Mouse (Mus musculus) erythroblast, embryonic 14.5 days (primary cell): Measurements from ENCODE around the gene Gm17018.

Source experiments
- GATA1 ChIP-seq: IDR thresholded peaks from 2 replicates; pipeline ENCODE4 v1.6.1; 2012; ENCODE audit warnings: low read length, inconsistent platforms, mixed read lengths
- TAL1 ChIP-seq: IDR thresholded peaks from 3 replicates; pipeline ENCODE4 v1.6.1; 2012; ENCODE audit warnings: low read length, inconsistent platforms, mixed read lengths

- TF ChIP-seq TAL1: no peak
- no peak for TF ChIP-seq GATA1
These were observed 33.0 kb upstream of the Gm17018 start for GRCm38 (mm10) chr19:45527382-45527781.
